Mouse (Mus musculus): ENCODE data around the gene Gm10282.

Gm10282 gene

GRCm38 (mm10) chr8:72262756-72263155 lies 42.3 kb downstream of the Gm10282 start:
- in situ Hi-C loops (cut with MboI, MseI), result loop anchor here (10.0 kb wide), 1 partner anchor 382 kb away; the partner anchor contains the start of gene Nwd1

- in situ Hi-C loops (cut with MboI, MseI), result loop anchor here (10.0 kb wide), 1 partner anchor 383 kb away; the partner anchor contains the start of gene Nwd1
These were observed 43.2 kb downstream of the Gm10282 start for GRCm38 (mm10) chr8:72261872-72262271.

- in situ Hi-C loops (cut with MboI, MseI), result loop anchor here (10.0 kb wide), 1 partner anchor 383 kb away; the partner anchor contains the start of gene Nwd1
These were observed 43.6 kb downstream of the Gm10282 start for GRCm38 (mm10) chr8:72261431-72261830.

- in situ Hi-C loops (cut with MboI, MseI), result loop anchor here (10.0 kb wide), 1 partner anchor 384 kb away; the partner anchor contains the start of gene Nwd1
These were observed 44.0 kb downstream of the Gm10282 start for GRCm38 (mm10) chr8:72261019-72261418.

- in situ Hi-C loops (cut with MboI, MseI), result loop anchor here (10.0 kb wide), 1 partner anchor 384 kb away; the partner anchor contains the start of gene Nwd1
These were observed 44.5 kb downstream of the Gm10282 start for GRCm38 (mm10) chr8:72260585-72260984.

- in situ Hi-C loops (cut with MboI, MseI), result loop anchor here (10.0 kb wide), 1 partner anchor 385 kb away; the partner anchor contains the start of gene Nwd1
These were observed 45.2 kb downstream of the Gm10282 start for GRCm38 (mm10) chr8:72259862-72260261.

GRCm38 (mm10) chr8:72257902-72258238 lies 47.2 kb downstream of the Gm10282 start:
- in situ Hi-C loops (cut with MboI, MseI), result no loop called here

GRCm38 (mm10) chr8:72257171-72257901 lies 47.7 kb downstream of the Gm10282 start:
- in situ Hi-C loops (cut with MboI, MseI), result no loop called here
